Mouse (Mus musculus) forebrain, embryonic 13.5 days (tissue): Measurements from ENCODE around the gene Rslcan18. TPM values are rescaled to one million over a fixed set of nuclear protein-coding genes. Genes with fewer than 3 reads are reported as not detected.
A peak's percentile ranks its signal among the peaks of the same experiment; 100 is the strongest.

ENCODE experiments used
- ATAC-seq: fragments of 200-750 bp; cut with Nextera tagmentation; 2 replicates; pipeline ENCODE4 v1.8.0; 2017
- H3K27ac ChIP-seq: fragments of 300-500 bp; sonication (generic); 2 replicates; pipeline ENCODE4 v1.5.1; 2015; ENCODE audit warnings: inconsistent platforms, mild to moderate bottlenecking, moderate library complexity
- H3K27me3 ChIP-seq: fragments of 300-500 bp; sonication (generic); 2 replicates; pipeline ENCODE4 v1.6.1; 2015; ENCODE audit warnings: mild to moderate bottlenecking, inconsistent platforms
- H3K36me3 ChIP-seq: fragments of 300-500 bp; sonication (generic); 2 replicates; pipeline ENCODE4 v1.6.1; 2015; ENCODE audit warnings: mild to moderate bottlenecking, inconsistent platforms; ENCODE audit not compliant: poor library complexity, severe bottlenecking
- H3K4me1 ChIP-seq: fragments of 300-500 bp; sonication (generic); 2 replicates; pipeline ENCODE4 v1.6.1; 2015; ENCODE audit warnings: inconsistent platforms
- H3K4me2 ChIP-seq: fragments of 300-500 bp; sonication (generic); 2 replicates; pipeline ENCODE4 v1.6.1; 2015; ENCODE audit warnings: inconsistent platforms, mild to moderate bottlenecking, moderate library complexity
- H3K4me3 ChIP-seq: fragments of 300-500 bp; sonication (generic); 2 replicates; pipeline ENCODE4 v1.5.1; 2015; ENCODE audit warnings: mild to moderate bottlenecking, inconsistent platforms
- H3K9ac ChIP-seq: fragments of 300-500 bp; sonication (generic); 2 replicates; pipeline ENCODE4 v1.6.1; 2015; ENCODE audit warnings: mild to moderate bottlenecking, inconsistent platforms
- H3K9me3 ChIP-seq: fragments of 300-500 bp; sonication (generic); replicated peaks from 2 replicates; pipeline ENCODE4 v1.6.1; 2016; ENCODE audit warnings: inconsistent platforms
- WGBS: fragments of 180-500 bp; shearing (Covaris S2); methylation state at CpG from one replicate; pipeline ENCODE4 v1.1.7; 2015; 5-methylcytosine and 5-hydroxymethylcytosine counted together
- polyA plus RNA-seq: library from polyadenylated mRNA; unstranded; fragments of >200 nt; fragmentation: Nextera tagmentation; extraction: Ambion mirVana; gene quantifications from 2 replicates; pipeline ENCODE4 v1.2.1, GENCODE M21; 2015

Gene Rslcan18
- polyA plus RNA-seq, 1 experiment from 2014 or later, result 0.10 TPM

- Histone ChIP-seq H3K9ac (peak overlapping the region; percentile 66; the same call in 1 of the 2 replicates), H3K4me1 (peaks cover 6% of the 10 kb centered on the region; the same call in 1 of the 2 replicates), H3K27ac (no peak overlapping the region), H3K4me3 (peak overlapping the region; percentile 59; the same call in 1 of the 2 replicates), H3K4me2 (peak overlapping the region; percentile 79), H3K9me3 (peaks cover 13% of the 10 kb centered on the region; the same call in 1 of the 2 replicates), H3K27me3 (no peaks in the 10 kb centered on the region), H3K36me3 (peaks cover 20% of the 10 kb centered on the region)
- no peak for ATAC-seq
- 88% methylated on average over 1 of the region's 1 CpGs for WGBS
Measured at GRCm38 (mm10) chr13:67081946-67082345, 34.1 kb downstream of the Rslcan18 start.

- Histone ChIP-seq H3K4me1 (peaks cover 6% of the 10 kb centered on the region; the same call in 1 of the 2 replicates), H3K4me3 (peak overlapping the region; percentile 59), H3K27ac (peak overlapping the region; percentile 61), H3K9ac (peak overlapping the region; percentile 66), H3K4me2 (peak overlapping the region; percentile 79), H3K9me3 (peaks cover 19% of the 10 kb centered on the region), H3K27me3 (no peaks in the 10 kb centered on the region), H3K36me3 (peaks cover 26% of the 10 kb centered on the region)
- WGBS, result under 1% methylated on average over 24 of the region's 24 CpGs
- ATAC-seq, result peak; percentile 97
Measured at GRCm38 (mm10) chr13:67081142-67081713, 34.8 kb downstream of the Rslcan18 start.

- Histone ChIP-seq H3K4me3 (no peak overlapping the region), H3K27ac (no peak overlapping the region)
- 97% methylated on average over 2 of the region's 2 CpGs for WGBS
Measured at GRCm38 (mm10) chr13:67077244-67077643, 38.8 kb downstream of the Rslcan18 start.

GRCm38 (mm10) chr13:67072786-67073185, 43.3 kb downstream of the Rslcan18 start:
- H3K27ac ChIP-seq, result no peak overlapping the region
- H3K9ac ChIP-seq, result no peak overlapping the region
- H3K4me3 ChIP-seq, result no peak overlapping the region
- peaks cover 58% of the 10 kb centered on the region for H3K9me3 ChIP-seq
- no peak for ATAC-seq
- H3K27me3 ChIP-seq, result no peaks in the 10 kb centered on the region
- no peaks in the 10 kb centered on the region for H3K4me1 ChIP-seq
- 92% methylated on average over 2 of the region's 2 CpGs for WGBS
- peaks cover 77% of the 10 kb centered on the region for H3K36me3 ChIP-seq
- no peak overlapping the region for H3K4me2 ChIP-seq

More at GRCm38 (mm10) chr13:67077244-67077643, 38.8 kb downstream of the Rslcan18 start:
- H3K9me3 ChIP-seq, result peaks cover 40% of the 10 kb centered on the region
- no peaks in the 10 kb centered on the region for H3K27me3 ChIP-seq
- ATAC-seq, result no peak
- peaks cover 58% of the 10 kb centered on the region for H3K36me3 ChIP-seq
- H3K4me2 ChIP-seq, result no peak overlapping the region
- H3K4me1 ChIP-seq, result peaks cover 6% of the 10 kb centered on the region; the same call in 1 of the 2 replicates
- no peak overlapping the region for H3K9ac ChIP-seq

GRCm38 (mm10) chr13:67065386-67065785, 50.7 kb downstream of the Rslcan18 start:
- Histone ChIP-seq H3K36me3 (peaks cover 33% of the 10 kb centered on the region), H3K27ac (no peak overlapping the region), H3K9me3 (peaks cover 19% of the 10 kb centered on the region), H3K4me1 (peaks cover 2% of the 10 kb centered on the region), H3K9ac (no peak overlapping the region), H3K27me3 (no peaks in the 10 kb centered on the region), H3K4me2 (no peak overlapping the region), H3K4me3 (no peak overlapping the region)
- WGBS, result 92% methylated on average over 8 of the region's 8 CpGs
- ATAC-seq, result no peak

- H3K9ac ChIP-seq, result no peak overlapping the region
- no peak overlapping the region for H3K4me3 ChIP-seq
- H3K9me3 ChIP-seq, result peaks cover 14% of the 10 kb centered on the region; the same call in 1 of the 2 replicates
- H3K4me1 ChIP-seq, result peaks cover 7% of the 10 kb centered on the region
- no peak overlapping the region for H3K27ac ChIP-seq
- no peak overlapping the region for H3K4me2 ChIP-seq
- no peak for ATAC-seq
- no peaks in the 10 kb centered on the region for H3K27me3 ChIP-seq
- peaks cover 10% of the 10 kb centered on the region for H3K36me3 ChIP-seq
- 69% methylated on average over 7 of the region's 7 CpGs for WGBS
Measured at GRCm38 (mm10) chr13:67062427-67062826, 53.6 kb downstream of the Rslcan18 start.

- peak; percentile 96 for ATAC-seq
- H3K4me2 ChIP-seq, result peak within 1 kb of the TSS; percentile 76
- peaks cover 1% of the 10 kb centered on the region; the same call in 1 of the 2 replicates for H3K36me3 ChIP-seq
- H3K9me3 ChIP-seq, result peaks cover 12% of the 10 kb centered on the region
- H3K4me1 ChIP-seq, result peaks cover 7% of the 10 kb centered on the region
- H3K27ac ChIP-seq, result peak within 1 kb of the TSS; percentile 65
- no peaks in the 10 kb centered on the region for H3K27me3 ChIP-seq
- peak within 1 kb of the TSS; percentile 84 for H3K9ac ChIP-seq
- under 1% methylated on average over 27 of the region's 27 CpGs for WGBS
- peak within 1 kb of the TSS; percentile 75 for H3K4me3 ChIP-seq
Measured at GRCm38 (mm10) chr13:67060786-67061358, 55.2 kb downstream of the Rslcan18 start, which contains the start of gene Zfp712. Gene Zfp712, minus strand, starts transcription at chr13:67061170.

- Histone ChIP-seq H3K4me3 (peak overlapping the region; percentile 75), H3K4me1 (peaks cover 7% of the 10 kb centered on the region), H3K4me2 (peak overlapping the region; percentile 76), H3K9ac (peak overlapping the region; percentile 84), H3K36me3 (no peaks in the 10 kb centered on the region), H3K27me3 (no peaks in the 10 kb centered on the region), H3K9me3 (peaks cover 12% of the 10 kb centered on the region), H3K27ac (peak overlapping the region; percentile 65)
- whole genome bisulfite sequencing, result 4% methylated on average over 12 of the region's 12 CpGs
- ATAC-seq, result peak; percentile 54
Measured at GRCm38 (mm10) chr13:67060161-67060785, 55.8 kb downstream of the Rslcan18 start.

Other genes with a start within 250 kb of the Rslcan18 start
- 1.5 and 2.2 TPM in 2 replicates for gene Gm10767, start 211.3 kb downstream of the Rslcan18 start, polyA plus RNA-seq
- gene Zfp712, start 55.1 kb downstream of the Rslcan18 start, polyA plus RNA-seq, result 5.6 and 6.8 TPM in 2 replicates
- 9.0 TPM in 2 replicates for gene Zfp708, start 18.3 kb downstream of the Rslcan18 start, polyA plus RNA-seq
- 2.3 TPM in 2 replicates for gene Gm28557, start 7.7 kb downstream of the Rslcan18 start, polyA plus RNA-seq
- 2.6 and 3.6 TPM in 2 replicates for gene Zfp759, start 5.4 kb upstream of the Rslcan18 start, polyA plus RNA-seq
- gene Rsl1, start 56.9 kb upstream of the Rslcan18 start, polyA plus RNA-seq, result 5.0 and 6.4 TPM in 2 replicates
- 2.8 and 3.6 TPM in 2 replicates for gene Zfp455, start 78.2 kb upstream of the Rslcan18 start, polyA plus RNA-seq
- 3.2 and 3.7 TPM in 2 replicates for gene Zfp458, start 162.2 kb upstream of the Rslcan18 start, polyA plus RNA-seq
- gene Zfp457, start 190.2 kb upstream of the Rslcan18 start, polyA plus RNA-seq, result 0.87 and 1.00 TPM in 2 replicates
- gene Zfp595, start 216.3 kb upstream of the Rslcan18 start, polyA plus RNA-seq, result 1.5 and 1.6 TPM in 2 replicates
- gene Gm28044, start 244.3 kb upstream of the Rslcan18 start, polyA plus RNA-seq, result 0.88 TPM in 1 of 2 replicates, not detected in the other
- 0.55 and 0.70 TPM in 2 replicates for gene Zfp953, start 244.3 kb upstream of the Rslcan18 start, polyA plus RNA-seq